Mouse (Mus musculus): Measurements from ENCODE around the gene Ostc. TPM values are rescaled to one million over a fixed set of nuclear protein-coding genes. Genes with fewer than 3 reads are reported as not detected.

Ostc gene
- polyA plus RNA-seq, 1 experiment: 75.0 TPM

DNA sequence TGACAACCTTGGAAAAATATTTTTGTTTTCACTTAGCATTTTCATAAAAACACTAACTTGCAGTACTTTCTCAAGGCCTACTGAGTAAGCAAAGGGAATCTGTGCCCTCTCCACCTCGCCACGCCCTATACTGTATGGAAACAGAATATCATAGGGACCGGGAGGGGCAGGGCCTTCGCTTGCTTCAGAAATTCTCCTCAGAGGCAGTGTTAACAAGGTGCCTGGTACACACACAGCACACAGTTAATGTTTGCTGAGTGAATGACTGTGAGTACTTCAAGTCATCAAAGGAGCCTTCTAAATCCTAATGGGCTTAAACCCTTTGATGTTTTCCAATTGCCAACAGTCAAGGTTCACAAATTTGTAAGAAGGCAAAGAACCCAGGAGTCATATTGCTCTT lies 9.6 kb upstream of the Ostc start:
- 86% methylated on average over 4 of the region's 4 CpGs for WGBS
- no peak overlapping the region for H3K4me3 ChIP-seq (replicated peaks; ENCODE audit: control insufficient read depth, low read depth, low read length)
- no peak for TF ChIP-seq POLR2A (IDR thresholded peaks at IDR 0.05; ENCODE audit: borderline replicate concordance, control insufficient read depth, low read depth, low read length)
- TF ChIP-seq CTCF (IDR thresholded peaks at IDR 0.05; ENCODE audit: control insufficient read depth, insufficient read depth, low read length): no peak
- no peaks in the 10 kb centered on the region for H3K4me1 ChIP-seq (ENCODE audit: control insufficient read depth, insufficient read depth, low read length)
- no peak overlapping the region for H3K27ac ChIP-seq (ENCODE audit: control insufficient read depth, insufficient read depth, low read depth, low read length, poor library complexity)

GRCm38 (mm10) chr3:130716555-130716954 lies 7.3 kb upstream of the Ostc start:
- TF ChIP-seq CTCF (IDR thresholded peaks at IDR 0.05; ENCODE audit: control insufficient read depth, insufficient read depth, low read length) (no peak), POLR2A (IDR thresholded peaks at IDR 0.05; ENCODE audit: borderline replicate concordance, control insufficient read depth, low read depth, low read length) (no peak)
- Histone ChIP-seq H3K4me1 (ENCODE audit: control insufficient read depth, insufficient read depth, low read length) (no peaks in the 10 kb centered on the region), H3K27ac (ENCODE audit: control insufficient read depth, insufficient read depth, low read depth, low read length, poor library complexity) (no peak overlapping the region), H3K4me3 (replicated peaks; ENCODE audit: control insufficient read depth, low read depth, low read length) (no peak overlapping the region)
- WGBS: 89% methylated on average over 7 of the region's 7 CpGs

GRCm38 (mm10) chr3:130714775-130715568 lies 5.7 kb upstream of the Ostc start:
- no peaks in the 10 kb centered on the region for H3K4me1 ChIP-seq (ENCODE audit: control insufficient read depth, insufficient read depth, low read length)
- WGBS: 5% methylated on average over 22 of the region's 22 CpGs
- no peak for TF ChIP-seq CTCF (IDR thresholded peaks at IDR 0.05; ENCODE audit: control insufficient read depth, insufficient read depth, low read length)
- no peak for TF ChIP-seq POLR2A (IDR thresholded peaks at IDR 0.05; ENCODE audit: borderline replicate concordance, control insufficient read depth, low read depth, low read length)
- no peak overlapping the region for H3K27ac ChIP-seq (ENCODE audit: control insufficient read depth, insufficient read depth, low read depth, low read length, poor library complexity)
- H3K4me3 ChIP-seq (replicated peaks; ENCODE audit: control insufficient read depth, low read depth, low read length): peak overlapping the region; percentile 66

DNA sequence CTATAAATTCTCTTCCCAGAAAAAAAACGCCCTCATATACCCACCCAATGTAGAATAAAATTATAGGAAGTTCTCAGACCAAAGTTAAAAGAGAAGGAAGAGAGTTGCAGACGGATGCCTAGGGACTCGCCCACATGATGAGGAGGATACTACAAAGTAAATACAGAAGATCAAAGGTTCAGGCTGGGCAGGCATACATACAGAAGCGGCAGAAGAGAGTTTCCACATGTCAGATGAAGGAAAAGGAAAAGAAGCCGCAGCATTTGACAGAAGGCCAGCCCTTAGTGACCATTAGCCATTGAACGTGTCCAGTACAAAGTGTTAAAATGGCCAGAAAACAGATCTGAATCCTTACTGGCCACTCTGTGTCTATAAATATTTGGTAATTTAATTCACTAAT lies 3.6 kb upstream of the Ostc start:
- TF ChIP-seq CTCF (IDR thresholded peaks at IDR 0.05; ENCODE audit: control insufficient read depth, insufficient read depth, low read length) (no peak), POLR2A (IDR thresholded peaks at IDR 0.05; ENCODE audit: borderline replicate concordance, control insufficient read depth, low read depth, low read length) (no peak)
- WGBS: 61% methylated on average over 6 of the region's 6 CpGs
- H3K27ac ChIP-seq (ENCODE audit: control insufficient read depth, insufficient read depth, low read depth, low read length, poor library complexity): no peak overlapping the region
- no peak overlapping the region for H3K4me3 ChIP-seq (replicated peaks; ENCODE audit: control insufficient read depth, low read depth, low read length)
- no peaks in the 10 kb centered on the region for H3K4me1 ChIP-seq (ENCODE audit: control insufficient read depth, insufficient read depth, low read length)

- 56% methylated on average over 7 of the region's 7 CpGs for WGBS
- no peak overlapping the region for H3K27ac ChIP-seq (ENCODE audit: control insufficient read depth, insufficient read depth, low read depth, low read length, poor library complexity)
- no peaks in the 10 kb centered on the region; the same call in 1 of the 2 replicates for H3K4me1 ChIP-seq (ENCODE audit: control insufficient read depth, insufficient read depth, low read length)
- H3K4me3 ChIP-seq (replicated peaks; ENCODE audit: control insufficient read depth, low read depth, low read length): no peak overlapping the region
- TF ChIP-seq CTCF (IDR thresholded peaks at IDR 0.05; ENCODE audit: control insufficient read depth, insufficient read depth, low read length) (no peak), POLR2A (IDR thresholded peaks at IDR 0.05; ENCODE audit: borderline replicate concordance, control insufficient read depth, low read depth, low read length) (no peak)
Measured at GRCm38 (mm10) chr3:130710103-130710502, 859 bp upstream of the Ostc start.

- WGBS: 2% methylated on average over 5 of the region's 5 CpGs
- TF ChIP-seq POLR2A (IDR thresholded peaks at IDR 0.05; ENCODE audit: borderline replicate concordance, control insufficient read depth, low read depth, low read length) (no peak), CTCF (IDR thresholded peaks at IDR 0.05; ENCODE audit: control insufficient read depth, insufficient read depth, low read length) (no peak)
- no peak overlapping the region for H3K27ac ChIP-seq (ENCODE audit: control insufficient read depth, insufficient read depth, low read depth, low read length, poor library complexity)
- H3K4me1 ChIP-seq (ENCODE audit: control insufficient read depth, insufficient read depth, low read length): no peaks in the 10 kb centered on the region; the same call in 1 of the 2 replicates
- H3K4me3 ChIP-seq (replicated peaks; ENCODE audit: control insufficient read depth, low read depth, low read length): peak overlapping the region; percentile 95
Measured at GRCm38 (mm10) chr3:130708529-130708928, 715 bp downstream of the Ostc start.

DNA sequence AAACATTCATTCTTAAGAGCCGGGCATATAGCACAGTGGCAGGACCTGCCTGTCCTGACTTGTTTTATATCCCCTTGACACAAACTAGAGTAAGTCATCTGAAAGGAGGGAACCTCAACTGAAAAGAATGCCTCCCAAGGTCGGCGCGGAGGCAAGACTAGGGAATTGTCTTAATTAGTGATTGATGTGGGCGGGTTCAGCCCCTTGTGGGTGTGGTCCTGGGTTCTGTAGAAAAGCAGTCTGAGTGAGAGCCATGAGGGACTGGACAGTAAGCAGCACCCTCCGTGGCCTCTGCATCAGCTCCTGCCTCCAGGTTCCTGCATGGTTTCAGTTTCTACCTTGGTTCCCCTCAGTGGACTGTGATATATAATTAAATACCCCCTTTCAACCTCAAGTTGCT lies 7.0 kb downstream of the Ostc start:
- H3K4me3 ChIP-seq (replicated peaks; ENCODE audit: control insufficient read depth, low read depth, low read length): no peak overlapping the region
- TF ChIP-seq POLR2A (IDR thresholded peaks at IDR 0.05; ENCODE audit: borderline replicate concordance, control insufficient read depth, low read depth, low read length) (no peak), CTCF (IDR thresholded peaks at IDR 0.05; ENCODE audit: control insufficient read depth, insufficient read depth, low read length) (no peak)
- H3K27ac ChIP-seq (ENCODE audit: control insufficient read depth, insufficient read depth, low read depth, low read length, poor library complexity): no peak overlapping the region
- H3K4me1 ChIP-seq (ENCODE audit: control insufficient read depth, insufficient read depth, low read length): no peaks in the 10 kb centered on the region; the same call in 1 of the 2 replicates
- WGBS: 85% methylated on average over 6 of the region's 6 CpGs

GRCm38 (mm10) chr3:130697622-130698021 lies 11.6 kb downstream of the Ostc start:
- no peak overlapping the region for H3K4me3 ChIP-seq (replicated peaks; ENCODE audit: control insufficient read depth, low read depth, low read length)
- no peaks in the 10 kb centered on the region; the same call in 1 of the 2 replicates for H3K4me1 ChIP-seq (ENCODE audit: control insufficient read depth, insufficient read depth, low read length)
- H3K27ac ChIP-seq (ENCODE audit: control insufficient read depth, insufficient read depth, low read depth, low read length, poor library complexity): no peak overlapping the region
- TF ChIP-seq POLR2A (IDR thresholded peaks at IDR 0.05; ENCODE audit: borderline replicate concordance, control insufficient read depth, low read depth, low read length): no peak
- TF ChIP-seq CTCF (IDR thresholded peaks at IDR 0.05; ENCODE audit: control insufficient read depth, insufficient read depth, low read length): no peak
- WGBS: 79% methylated on average over 4 of the region's 4 CpGs

Data from bone marrow, adult 2 months (tissue).